Mouse (Mus musculus) heart, postnatal 14 days (tissue): ENCODE results near the gene Tcerg1l. TPM values are rescaled to one million over a fixed set of nuclear protein-coding genes. Genes with fewer than 3 reads are reported as not detected.

ENCODE experiments used
- DNase-seq, 2 experiments: peaks; one replicate each; pipeline ENCODE4 v3.0.0; 2021 to 2022
- intact Hi-C: fragments of 180-260 bp; cut with DNase I; formaldehyde crosslinking; loops from one replicate; pipeline ENCODE4 v1.15.1; 2025
- total RNA-seq, 2 experiments: library from RNA; stranded (reverse); gene quantifications; 2 replicates each; pipeline ENCODE4 v1.2.3; 2021

Tcerg1l gene
- total RNA-seq, 2 experiments from 2014 or later, result not detected

DNA sequence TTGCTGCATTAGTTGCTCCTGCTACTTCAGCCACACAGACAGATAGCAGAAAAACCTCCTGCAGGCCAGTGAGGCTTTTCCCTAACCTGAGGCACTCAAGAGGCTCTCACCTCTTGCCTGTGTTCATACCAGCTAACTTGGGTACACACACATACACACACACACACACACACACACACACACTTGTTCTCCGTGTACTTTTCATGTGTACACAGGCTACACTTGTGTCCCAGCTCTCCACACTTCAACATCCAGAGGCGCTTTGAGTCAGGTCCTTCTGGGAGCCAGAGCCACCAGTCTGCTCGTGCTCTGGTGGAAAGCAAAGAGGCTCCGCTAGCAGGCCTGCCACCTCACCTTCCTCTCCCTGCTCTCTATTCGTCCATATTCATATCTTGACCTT lies 24.0 kb downstream of the Tcerg1l start:
- DNase-seq, result no peak
- intact Hi-C loops, result no loop called here

DNA sequence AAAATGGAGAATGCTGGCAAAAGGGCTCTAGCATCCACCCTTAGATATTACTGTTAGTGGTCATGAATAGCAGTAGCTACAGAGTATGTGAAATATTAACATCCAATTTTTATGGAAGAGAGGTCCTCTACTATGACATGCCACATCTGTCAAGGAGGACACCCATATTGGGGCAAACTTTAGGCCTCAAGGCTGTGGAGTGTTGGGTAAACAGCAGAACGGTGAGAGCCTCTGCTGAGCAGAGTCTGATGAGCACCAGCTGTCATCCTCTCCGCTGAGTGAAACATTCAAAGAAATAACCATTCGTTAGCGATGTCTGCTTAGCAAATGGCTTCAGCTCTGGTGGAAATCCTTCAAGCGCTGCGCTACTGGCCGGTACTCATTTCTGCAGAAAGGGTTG lies 30.0 kb downstream of the Tcerg1l start:
- intact Hi-C loops, result no loop called here
- peak in 1 of 2 experiments; percentile 1 for DNase-seq

DNA sequence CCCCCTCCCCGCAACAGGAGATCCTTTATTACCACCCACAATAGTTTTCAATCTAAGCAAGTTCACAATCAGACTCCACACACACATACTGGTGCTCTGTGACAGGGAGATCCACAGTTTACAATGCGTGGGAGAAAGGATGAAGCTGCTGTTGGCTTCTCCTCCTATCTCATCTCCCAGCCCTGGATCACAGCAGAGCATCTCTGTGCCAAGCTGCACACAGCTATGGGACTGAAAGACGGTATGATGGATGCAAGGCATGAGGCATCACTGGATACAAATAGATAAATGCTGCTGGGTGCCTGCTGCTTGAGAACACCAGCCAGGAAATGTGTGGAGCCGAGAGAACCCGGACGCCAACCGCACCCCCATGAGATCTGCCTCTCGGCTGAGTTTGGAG lies 32.0 kb downstream of the Tcerg1l start:
- intact Hi-C loops, result no loop called here

DNA sequence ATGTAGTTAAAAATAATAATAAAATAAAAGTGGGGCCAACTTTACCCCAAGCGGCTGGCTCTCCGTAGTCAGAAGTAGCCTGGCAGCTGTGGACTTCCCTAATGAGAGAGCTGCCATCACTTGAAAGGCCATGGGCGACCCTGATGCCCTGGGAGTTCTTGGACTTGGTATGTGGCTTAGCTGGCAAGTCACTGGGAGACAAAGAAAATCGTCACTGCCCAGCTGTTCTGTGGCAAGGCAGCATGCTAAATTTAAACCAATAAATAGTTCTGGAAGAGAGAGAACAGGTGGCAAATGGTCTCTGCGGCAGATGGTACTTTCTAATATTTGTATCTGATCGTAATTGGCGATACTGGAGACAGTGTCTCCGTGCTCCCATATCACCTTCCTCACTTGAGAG lies 40.1 kb downstream of the Tcerg1l start:
- DNase-seq, result no peak
- intact Hi-C loops, result no loop called here

More for the DNA sequence above, 32.0 kb downstream of the Tcerg1l start:
- DNase-seq, result no peak

DNA sequence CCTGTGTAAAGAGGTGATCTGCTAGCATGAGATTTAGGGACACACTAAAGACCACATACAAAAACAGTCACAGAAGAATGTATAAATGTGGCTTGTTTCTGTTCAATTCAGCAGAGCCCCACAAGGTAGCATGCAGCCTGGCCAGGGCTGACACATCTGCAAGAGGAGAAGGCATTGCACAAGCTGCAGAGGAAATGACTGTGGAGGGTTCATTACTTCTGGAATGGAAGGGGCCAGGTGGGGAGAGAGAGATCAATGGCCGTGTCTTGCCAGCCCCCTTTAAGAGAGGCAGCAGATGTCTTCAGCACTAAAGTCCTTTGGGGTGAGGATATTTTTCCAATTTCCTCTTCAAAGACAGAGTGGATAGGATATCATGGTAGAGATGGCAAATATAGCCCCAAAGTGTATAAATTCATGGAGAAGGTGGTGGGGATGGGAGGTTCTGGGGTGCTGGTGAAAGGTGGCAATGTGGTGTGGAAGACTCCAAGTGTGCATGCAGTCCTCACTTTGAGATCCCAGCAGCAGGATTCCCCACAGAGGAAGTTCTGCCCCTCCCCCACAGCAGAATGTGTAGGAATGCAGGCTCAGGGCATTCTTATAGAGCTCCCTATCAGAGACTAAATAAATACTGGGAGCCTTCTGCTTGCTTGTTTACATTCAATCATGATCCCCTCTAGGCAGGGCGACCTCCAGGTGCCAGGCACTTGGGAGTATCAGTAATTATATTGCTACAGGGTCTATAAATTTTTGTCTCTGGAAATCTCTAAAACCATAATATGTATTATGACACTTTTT lies 40.7 kb downstream of the Tcerg1l start:
- no peak for DNase-seq
- intact Hi-C loops, result no loop called here

DNA sequence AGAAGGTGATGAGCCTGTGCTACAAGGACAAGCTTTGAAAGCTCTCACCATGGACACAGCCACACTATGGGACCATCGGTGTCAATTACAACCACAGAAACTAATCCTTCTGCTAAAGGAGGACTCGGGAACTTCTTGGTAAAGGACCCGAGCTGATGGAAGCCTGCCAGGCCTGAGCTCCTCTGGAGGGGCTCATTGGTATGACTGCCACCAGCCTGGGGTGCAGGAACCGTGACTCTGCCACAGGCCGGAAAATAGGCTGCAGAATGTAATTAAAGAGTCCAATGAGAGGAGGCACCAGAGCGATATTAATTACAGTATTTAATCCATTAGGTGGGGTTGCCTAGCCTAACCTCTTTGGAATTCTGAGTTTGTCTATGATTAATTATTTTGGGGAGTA lies 52.1 kb downstream of the Tcerg1l start:
- DNase-seq, result no peak
- intact Hi-C loops, result no loop called here

DNA sequence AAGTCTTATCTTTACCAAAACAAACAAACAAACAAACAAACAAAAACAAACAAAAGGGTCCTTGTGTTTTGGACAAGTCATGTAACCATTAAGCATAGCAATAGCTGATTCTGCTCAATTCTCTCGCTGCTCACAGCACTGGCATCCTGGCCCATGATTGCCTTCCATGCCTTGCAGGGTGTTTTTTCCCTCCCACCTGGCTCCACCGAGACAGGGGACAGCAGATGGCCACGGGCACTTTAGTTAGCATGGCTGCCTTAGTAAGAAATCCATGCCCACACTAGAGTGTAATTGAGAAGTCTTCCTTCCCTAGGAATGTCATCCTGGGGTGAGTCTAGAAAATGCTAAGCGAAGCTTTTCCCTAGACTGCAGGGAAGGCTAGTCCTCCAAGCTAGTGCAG lies 59.1 kb downstream of the Tcerg1l start:
- DNase-seq, result no peak
- intact Hi-C loops, result no loop called here

DNA sequence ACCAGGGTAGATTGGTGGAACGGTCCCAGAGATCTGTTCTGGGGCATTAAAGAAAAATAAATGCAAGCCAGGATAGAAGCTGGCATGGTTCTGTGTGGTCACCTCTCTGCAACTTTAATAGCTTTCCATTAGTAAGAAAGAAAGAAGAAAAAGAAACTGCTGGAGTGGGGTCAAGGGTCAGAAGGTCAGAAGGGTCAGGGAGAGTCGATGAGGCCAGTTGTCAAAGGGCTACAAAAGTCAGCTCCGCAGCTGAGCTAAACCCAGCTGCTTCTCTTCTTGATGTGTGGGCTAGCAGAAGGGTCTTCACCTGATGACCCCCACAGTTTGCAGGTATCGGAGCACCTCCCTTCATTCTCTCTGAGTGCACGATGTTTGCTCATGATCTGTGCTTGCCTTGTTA lies 59.6 kb downstream of the Tcerg1l start:
- intact Hi-C loops, result no loop called here
- DNase-seq, result no peak

DNA sequence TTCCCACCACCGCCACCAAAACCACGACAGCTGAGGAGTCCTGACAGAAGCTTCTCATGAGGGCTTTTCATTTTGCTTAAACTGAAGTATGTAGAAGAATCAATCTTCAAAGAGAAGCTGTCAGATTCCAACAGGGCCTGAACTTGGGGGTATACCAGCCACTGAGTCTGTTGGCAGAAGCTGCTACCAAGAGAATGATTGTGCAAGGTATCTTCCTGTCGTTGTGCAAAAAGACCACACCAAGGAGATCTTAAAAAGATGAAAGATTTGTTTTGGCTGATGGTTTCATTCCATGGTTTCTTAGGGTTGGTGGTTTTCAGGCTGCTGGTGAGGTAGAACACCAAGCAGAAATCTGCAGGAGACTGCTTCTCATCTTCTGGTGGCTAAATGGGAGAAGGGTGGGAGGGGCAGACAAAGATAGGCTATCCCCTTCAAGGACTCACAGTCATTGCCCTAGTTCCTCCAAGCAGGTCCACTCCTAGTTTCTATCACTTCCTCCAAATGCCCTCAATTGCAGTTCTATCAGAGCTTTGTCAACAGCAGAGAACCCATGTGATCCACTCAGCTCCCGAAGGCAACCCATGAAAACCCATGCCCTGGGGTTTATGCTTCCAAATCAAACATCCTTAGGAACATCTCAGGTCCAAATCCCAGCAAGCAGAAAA lies 64.9 kb downstream of the Tcerg1l start:
- no peak for DNase-seq
- intact Hi-C loops, result no loop called here

DNA sequence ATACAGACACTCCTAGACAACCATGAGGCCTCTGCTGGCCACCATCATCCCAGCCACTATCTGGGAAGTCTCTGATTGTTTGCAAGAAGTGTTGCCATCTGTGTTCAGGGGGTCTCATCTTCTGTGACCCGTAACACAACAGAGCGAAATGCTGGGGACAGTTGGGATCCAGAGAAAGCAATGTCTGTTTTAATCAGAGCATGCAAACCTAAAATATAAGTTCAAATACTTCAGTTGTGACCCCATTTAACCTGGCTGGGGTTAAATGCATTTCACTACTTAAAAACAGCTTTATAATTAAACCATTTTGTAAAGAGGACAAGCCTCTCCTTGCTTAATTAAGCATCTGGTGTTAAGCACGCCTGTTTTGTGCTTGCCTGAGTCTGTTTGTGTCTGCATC lies 66.3 kb downstream of the Tcerg1l start:
- no peak for DNase-seq
- intact Hi-C loops, result no loop called here

DNA sequence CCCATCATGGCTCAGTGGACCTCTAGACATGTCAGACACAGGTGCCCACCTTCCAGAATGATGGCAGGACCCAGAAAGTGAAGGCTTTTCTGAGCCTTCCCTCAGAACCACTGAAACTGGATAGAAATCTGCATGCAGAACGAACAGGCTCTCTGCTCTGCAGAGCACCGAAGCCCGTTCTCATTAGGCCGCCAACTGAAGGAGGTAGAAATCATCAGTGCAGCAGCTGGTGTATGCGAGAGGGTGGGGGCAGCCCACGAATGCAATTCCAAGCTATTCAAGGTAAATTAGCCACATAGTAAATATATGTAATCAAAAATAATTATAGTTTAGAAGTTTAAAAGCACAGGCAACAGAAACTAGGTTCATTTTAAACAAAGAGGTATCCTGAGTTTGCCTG lies 68.9 kb downstream of the Tcerg1l start:
- intact Hi-C loops, result no loop called here

DNA sequence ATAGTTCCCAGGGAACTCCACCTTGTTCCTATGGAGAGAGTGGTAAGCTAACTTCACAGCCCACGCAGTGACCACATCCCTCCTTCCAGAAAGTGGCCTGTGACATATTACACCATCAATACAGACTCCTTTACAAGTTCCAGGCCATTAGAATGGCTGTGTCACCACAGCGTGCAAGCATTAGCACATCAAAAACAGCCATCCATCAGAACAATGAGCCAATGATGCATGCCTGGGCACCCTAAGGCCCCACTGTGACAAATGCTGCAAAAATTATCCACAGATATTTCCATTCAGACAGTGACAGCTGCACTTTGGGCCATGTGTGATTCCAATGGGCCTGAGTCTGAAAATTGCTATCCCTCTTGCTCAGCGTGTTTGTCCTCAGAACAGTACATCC lies 70.8 kb downstream of the Tcerg1l start:
- no peak for DNase-seq
- intact Hi-C loops, result no loop called here

More for the DNA sequence above, 68.9 kb downstream of the Tcerg1l start:
- no peak for DNase-seq

DNA sequence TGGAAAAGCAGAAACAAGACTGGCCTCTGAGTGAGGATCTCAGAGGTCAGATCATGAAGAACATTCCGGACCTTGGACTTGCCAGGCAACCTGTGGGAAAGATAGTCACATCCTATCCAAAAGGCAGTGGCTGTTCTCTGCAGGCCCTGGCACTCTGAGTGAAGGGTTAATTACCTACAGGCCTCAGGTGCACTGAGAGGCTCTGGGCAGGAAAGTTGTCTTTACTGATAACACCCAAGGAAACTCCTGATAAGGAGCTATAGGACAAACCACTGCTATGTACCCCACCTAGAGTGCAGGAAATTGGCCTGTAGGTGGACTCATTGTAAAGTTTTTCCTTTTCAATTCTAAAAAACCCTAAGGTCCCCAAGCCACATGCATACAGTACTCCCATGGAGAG lies 83.8 kb downstream of the Tcerg1l start:
- DNase-seq, result no peak
- intact Hi-C loops, result no loop called here

DNA sequence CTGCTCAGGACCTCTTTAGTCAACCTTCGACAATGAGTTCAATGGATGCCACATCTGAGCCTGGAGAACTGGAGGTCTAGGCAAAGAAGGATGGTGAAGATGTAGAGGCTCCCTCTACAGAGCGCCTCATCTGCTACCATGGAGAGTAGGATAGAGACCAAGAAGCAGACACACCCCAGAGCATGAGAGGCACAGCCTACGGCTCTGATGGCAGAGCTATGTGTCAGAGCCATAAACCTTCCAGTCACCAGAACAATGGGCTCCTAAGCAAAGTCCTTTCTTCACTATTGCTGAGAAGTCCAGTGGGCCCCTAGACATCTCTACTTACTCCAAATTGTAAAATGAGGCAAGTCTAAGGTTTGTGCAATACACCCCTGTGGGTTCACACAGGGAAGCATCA lies 91.4 kb downstream of the Tcerg1l start:
- intact Hi-C loops, result no loop called here
- DNase-seq, result no peak

DNA sequence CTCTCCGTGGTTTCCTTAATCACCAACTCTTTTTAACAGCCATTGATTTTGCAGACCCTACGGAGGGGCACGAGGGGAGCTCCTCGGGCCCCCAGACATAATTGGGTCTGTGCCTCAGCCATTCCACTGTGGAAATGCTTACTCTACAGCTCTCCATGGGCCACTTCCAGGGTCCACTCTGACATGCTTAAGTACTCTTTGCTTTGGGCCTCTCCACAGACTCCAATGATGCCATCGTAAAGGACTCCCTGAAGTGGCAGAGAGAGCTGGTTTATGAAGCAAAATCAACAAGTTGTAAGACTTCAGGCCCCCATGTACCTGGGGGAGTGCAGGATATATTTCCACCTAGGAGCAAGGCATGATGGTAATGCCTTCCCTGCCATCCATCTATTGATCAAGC lies 112.7 kb downstream of the Tcerg1l start:
- DNase-seq, result no peak
- intact Hi-C loops, result no loop called here

DNA sequence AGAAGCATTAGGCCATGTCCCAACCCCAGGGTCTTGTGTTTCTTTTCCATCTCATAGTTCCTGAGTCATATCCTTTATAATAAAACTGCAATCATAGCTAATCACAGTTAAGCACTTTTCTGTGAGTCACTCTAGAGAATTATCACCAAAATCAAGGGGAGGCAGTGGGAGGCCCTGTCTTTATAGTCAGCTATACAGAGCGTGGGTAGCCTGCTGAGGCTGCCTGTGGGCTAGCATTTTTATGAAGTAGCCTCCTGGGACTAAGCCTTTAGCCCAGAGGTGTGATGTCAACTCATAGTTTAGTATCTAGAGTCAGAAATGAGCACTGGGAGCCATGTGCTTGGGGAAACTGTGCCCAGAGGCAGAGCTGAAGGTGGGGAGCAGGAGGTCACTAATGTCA lies 122.3 kb downstream of the Tcerg1l start:
- intact Hi-C loops, result no loop called here
- no peak for DNase-seq

DNA sequence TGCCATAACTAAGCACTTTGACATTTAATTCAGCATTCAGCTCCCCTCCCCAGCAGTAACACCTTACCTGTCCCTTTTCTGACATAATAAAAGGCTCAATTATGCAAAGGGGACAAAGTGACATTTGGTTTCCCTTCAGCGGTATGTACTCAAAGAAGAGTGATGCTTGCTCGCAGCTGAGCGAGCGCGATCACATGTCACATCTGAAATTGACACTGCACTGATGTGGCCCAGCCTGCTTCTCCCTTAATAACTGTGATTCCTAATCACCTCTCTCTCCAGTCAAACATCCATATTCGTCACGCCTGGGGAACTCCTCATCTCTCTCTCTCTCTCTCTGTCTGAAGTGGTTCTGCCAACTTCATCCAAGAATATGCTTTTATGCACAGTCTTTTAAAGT lies 126.2 kb downstream of the Tcerg1l start:
- intact Hi-C loops, result no loop called here
- DNase-seq, result no peak

DNA sequence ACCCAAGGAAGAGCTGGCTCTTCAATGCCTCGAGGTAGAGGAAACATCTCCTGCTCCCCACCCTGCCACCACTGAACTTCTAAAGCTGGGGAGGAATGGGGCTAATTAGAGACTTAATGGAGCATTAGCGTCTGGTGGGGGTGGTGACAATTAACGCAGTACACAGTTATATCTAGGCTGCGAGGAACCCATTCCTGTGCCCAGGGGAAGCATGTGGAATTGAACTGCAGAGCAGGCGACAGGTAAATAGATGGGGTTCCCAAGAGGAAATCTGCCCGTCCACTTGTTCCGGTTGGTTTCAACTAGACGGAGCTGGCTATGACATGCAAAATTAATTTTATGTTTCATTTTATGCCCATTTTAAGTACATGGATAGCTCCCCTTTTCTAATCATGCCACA lies 128.1 kb downstream of the Tcerg1l start:
- no peak for DNase-seq
- intact Hi-C loops, result no loop called here

DNA sequence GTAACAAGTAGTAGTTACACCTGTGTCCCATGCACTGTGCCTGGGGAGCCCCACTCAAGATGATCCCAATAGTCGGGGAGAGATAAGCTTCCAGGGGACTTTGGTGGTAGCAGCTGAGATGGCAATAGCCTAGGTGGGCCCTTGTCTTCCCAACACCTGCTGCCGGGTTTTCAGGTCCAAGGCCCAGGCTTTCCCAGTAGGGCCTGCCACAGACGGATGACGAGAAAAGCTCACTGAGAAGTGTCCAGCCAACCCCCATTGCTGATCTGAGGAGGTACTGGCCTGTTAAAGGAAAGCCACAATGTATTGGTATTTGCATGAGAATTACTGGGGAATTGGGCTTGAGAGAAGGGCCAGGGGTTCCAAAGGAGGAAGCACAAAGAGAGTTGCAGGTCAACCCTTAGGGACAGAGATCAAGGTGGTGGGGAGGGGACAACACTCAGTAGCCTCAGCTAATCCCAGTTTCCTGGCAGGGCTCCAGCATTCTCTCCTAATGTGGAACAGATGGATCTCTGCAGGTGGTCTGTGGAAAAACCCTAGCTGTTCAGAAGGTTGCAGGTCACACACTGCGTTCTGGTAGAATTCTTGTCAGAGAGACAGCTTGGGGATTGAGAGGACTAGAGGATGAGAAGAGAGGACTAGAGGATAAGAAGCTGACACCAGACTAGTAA lies 129.4 kb downstream of the Tcerg1l start:
- intact Hi-C loops, result no loop called here
- no peak for DNase-seq

DNA sequence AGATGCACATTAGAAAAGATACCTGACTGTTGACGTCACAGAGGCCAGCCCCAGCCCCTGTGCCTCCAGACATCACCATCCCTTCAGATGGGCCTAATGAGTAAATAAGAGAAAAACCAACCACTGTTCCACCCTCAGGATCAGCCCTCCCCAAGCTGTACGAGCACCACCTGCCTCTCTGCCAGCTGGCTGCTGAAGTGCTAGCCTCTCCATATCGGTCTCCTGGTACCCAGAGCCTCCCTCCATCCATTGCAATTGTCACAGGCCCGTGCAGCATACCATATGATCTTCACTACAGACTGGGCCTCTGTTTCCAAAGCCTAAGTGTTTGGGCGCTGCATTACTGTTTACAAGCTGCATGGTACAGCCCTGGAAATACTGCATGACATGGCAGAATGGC lies 148.9 kb downstream of the Tcerg1l start:
- no peak for DNase-seq
- intact Hi-C loops, result no loop called here

DNA sequence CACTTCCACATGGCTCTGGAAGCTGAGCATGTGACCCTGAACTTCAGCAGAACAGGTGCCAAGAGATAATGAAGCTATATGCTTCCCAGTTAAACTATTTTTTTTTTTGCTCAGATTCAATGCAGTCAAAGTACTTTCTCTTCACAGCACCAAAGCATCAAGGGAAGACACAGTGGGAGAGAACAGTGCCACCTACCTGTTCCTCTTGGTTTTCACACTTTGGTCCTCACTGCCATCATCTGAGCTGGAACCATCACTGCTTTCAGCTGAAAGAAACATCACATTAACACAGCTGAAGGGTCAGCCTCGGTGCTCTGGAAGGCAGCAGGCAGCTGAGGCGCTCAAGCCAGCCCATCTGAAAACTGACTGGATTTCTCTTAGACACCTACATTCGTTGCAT lies 149.4 kb downstream of the Tcerg1l start:
- intact Hi-C loops, result no loop called here
- DNase-seq, result no peak

DNA sequence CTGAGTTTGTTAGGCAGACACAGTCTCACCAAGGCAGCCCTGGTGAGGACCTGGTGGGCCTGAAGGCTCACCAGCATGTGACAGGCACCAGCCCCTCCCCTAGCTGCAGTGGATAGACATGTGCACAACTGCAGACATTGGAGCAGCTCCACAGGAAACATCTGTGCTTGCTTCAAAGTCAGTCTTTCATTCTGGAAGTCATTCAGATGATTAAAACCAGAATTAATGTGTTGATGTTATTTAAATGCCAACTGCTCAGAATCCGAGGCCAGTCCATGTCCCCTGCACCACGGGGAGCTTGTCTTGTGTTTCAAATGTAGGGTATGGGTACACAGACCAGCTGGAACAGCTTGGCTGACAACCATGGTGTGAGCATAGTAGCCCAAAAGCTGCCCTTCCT lies 150.8 kb downstream of the Tcerg1l start:
- DNase-seq, result no peak
- intact Hi-C loops, result no loop called here
